Mouse (Mus musculus): ENCODE data around the gene Fig4. TPM values are rescaled to one million over a fixed set of nuclear protein-coding genes. Genes with fewer than 3 reads are reported as not detected.

The Fig4 gene
- polyA plus RNA-seq, 1 experiment from 2014 or later: 33.7 TPM

DNA sequence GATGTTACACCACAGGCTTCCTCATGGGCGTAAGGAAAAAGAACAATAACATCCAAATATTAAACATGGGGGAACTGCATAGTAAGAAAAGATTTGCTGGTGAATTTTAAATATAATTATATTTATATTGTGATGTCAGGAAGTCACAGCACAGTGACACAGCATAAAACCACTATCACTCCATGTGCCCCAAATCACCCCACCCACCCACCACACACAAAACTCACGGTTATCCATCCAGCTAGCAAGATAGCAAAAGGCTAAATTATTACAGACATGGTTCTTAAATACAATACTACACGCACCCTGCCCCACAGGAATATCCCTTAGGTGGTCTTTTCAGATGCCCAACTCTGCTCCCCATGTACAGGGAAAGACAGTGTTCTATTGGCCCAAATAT is 89.0 kb downstream of the Fig4 start:
- H3K4me3 ChIP-seq (ENCODE audit: low read depth, low read length): no peak overlapping the region
- H3K4me2 ChIP-seq (ENCODE audit: low read length): no peak overlapping the region
- H3K27ac ChIP-seq (ENCODE audit: low read depth, low read length): no peak overlapping the region
- DNase-seq (ENCODE audit: low spot score): no peak
- no peaks in the 10 kb centered on the region for H3K4me1 ChIP-seq (ENCODE audit: control insufficient read depth, insufficient read depth, low read length)
- H3K27me3 ChIP-seq (replicated peaks; ENCODE audit: control insufficient read depth, insufficient read depth, low read length): no peaks in the 10 kb centered on the region
- 89% methylated on average over 3 of the region's 3 CpGs for WGBS
- no peak overlapping the region for H3K9ac ChIP-seq (ENCODE audit: low read length)
- H3K9me3 ChIP-seq (replicated peaks; ENCODE audit: control insufficient read depth, low read length): no peaks in the 10 kb centered on the region
- H3K36me3 ChIP-seq (ENCODE audit: control insufficient read depth, insufficient read depth, low read length): no peaks in the 10 kb centered on the region
- ATAC-seq: no peak

DNA sequence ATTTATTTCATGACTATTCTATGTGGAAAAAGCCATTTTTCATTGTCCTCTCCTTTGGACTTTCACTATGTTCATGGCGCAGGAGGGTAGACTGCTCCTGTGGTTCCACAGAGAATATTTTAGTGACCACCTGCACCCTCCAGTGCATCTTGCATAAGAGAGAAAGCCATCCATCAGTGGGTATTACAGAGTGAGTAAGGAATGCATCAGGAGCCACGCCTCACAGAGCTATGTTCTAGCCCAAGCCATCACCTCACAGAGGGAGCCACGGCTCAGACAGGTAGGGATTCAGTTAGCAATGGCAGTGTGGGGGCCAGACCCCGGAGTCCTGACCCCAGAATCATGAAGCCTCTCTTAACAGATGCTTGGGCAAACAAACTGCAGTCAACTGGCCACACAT is 93.5 kb downstream of the Fig4 start:
- DNase-seq (ENCODE audit: low spot score) (no peak), ATAC-seq (no peak)
- H3K4me1 ChIP-seq (ENCODE audit: control insufficient read depth, insufficient read depth, low read length): no peaks in the 10 kb centered on the region
- whole genome bisulfite sequencing: 79% methylated on average over 4 of the region's 4 CpGs
- no peaks in the 10 kb centered on the region for H3K27me3 ChIP-seq (replicated peaks; ENCODE audit: control insufficient read depth, insufficient read depth, low read length)
- no peaks in the 10 kb centered on the region for H3K36me3 ChIP-seq (ENCODE audit: control insufficient read depth, insufficient read depth, low read length)
- no peak overlapping the region for H3K4me3 ChIP-seq (ENCODE audit: low read depth, low read length)
- no peak overlapping the region for H3K4me2 ChIP-seq (ENCODE audit: low read length)
- H3K9me3 ChIP-seq (replicated peaks; ENCODE audit: control insufficient read depth, low read length): no peaks in the 10 kb centered on the region
- H3K9ac ChIP-seq (ENCODE audit: low read length): no peak overlapping the region
- H3K27ac ChIP-seq (ENCODE audit: low read depth, low read length): no peak overlapping the region

- H3K27me3 ChIP-seq (replicated peaks; ENCODE audit: control insufficient read depth, insufficient read depth, low read length): no peaks in the 10 kb centered on the region
- no peak overlapping the region for H3K4me3 ChIP-seq (ENCODE audit: low read depth, low read length)
- no peak overlapping the region for H3K9ac ChIP-seq (ENCODE audit: low read length)
- no peaks in the 10 kb centered on the region for H3K4me1 ChIP-seq (ENCODE audit: control insufficient read depth, insufficient read depth, low read length)
- no peaks in the 10 kb centered on the region for H3K36me3 ChIP-seq (ENCODE audit: control insufficient read depth, insufficient read depth, low read length)
- DNase-seq (ENCODE audit: low spot score) (no peak), ATAC-seq (no peak)
- no peaks in the 10 kb centered on the region for H3K9me3 ChIP-seq (replicated peaks; ENCODE audit: control insufficient read depth, low read length)
- H3K27ac ChIP-seq (ENCODE audit: low read depth, low read length): no peak overlapping the region
- no peak overlapping the region for H3K4me2 ChIP-seq (ENCODE audit: low read length)
- 58% methylated on average over 6 of the region's 6 CpGs for WGBS
Measured at GRCm38 (mm10) chr10:41208860-41209377, 94.1 kb downstream of the Fig4 start.

- no peaks in the 10 kb centered on the region for H3K36me3 ChIP-seq (ENCODE audit: control insufficient read depth, insufficient read depth, low read length)
- H3K4me3 ChIP-seq (ENCODE audit: low read depth, low read length): no peak overlapping the region
- H3K9me3 ChIP-seq (replicated peaks; ENCODE audit: control insufficient read depth, low read length): no peaks in the 10 kb centered on the region
- 72% methylated on average over 2 of the region's 2 CpGs for WGBS
- H3K9ac ChIP-seq (ENCODE audit: low read length): no peak overlapping the region
- no peak overlapping the region for H3K4me2 ChIP-seq (ENCODE audit: low read length)
- no peaks in the 10 kb centered on the region for H3K27me3 ChIP-seq (replicated peaks; ENCODE audit: control insufficient read depth, insufficient read depth, low read length)
- DNase-seq (ENCODE audit: low spot score) (no peak), ATAC-seq (no peak)
- H3K4me1 ChIP-seq (ENCODE audit: control insufficient read depth, insufficient read depth, low read length): no peaks in the 10 kb centered on the region
- H3K27ac ChIP-seq (ENCODE audit: low read depth, low read length): no peak overlapping the region
Measured at GRCm38 (mm10) chr10:41205647-41206046, 97.4 kb downstream of the Fig4 start.

GRCm38 (mm10) chr10:41204637-41205315 is 98.3 kb downstream of the Fig4 start:
- no peak overlapping the region for H3K9ac ChIP-seq (ENCODE audit: low read length)
- no peaks in the 10 kb centered on the region for H3K27me3 ChIP-seq (replicated peaks; ENCODE audit: control insufficient read depth, insufficient read depth, low read length)
- no peak for DNase-seq (ENCODE audit: low spot score)
- no peaks in the 10 kb centered on the region for H3K4me1 ChIP-seq (ENCODE audit: control insufficient read depth, insufficient read depth, low read length)
- H3K9me3 ChIP-seq (replicated peaks; ENCODE audit: control insufficient read depth, low read length): no peaks in the 10 kb centered on the region
- WGBS: 85% methylated on average over 11 of the region's 11 CpGs
- H3K36me3 ChIP-seq (ENCODE audit: control insufficient read depth, insufficient read depth, low read length): no peaks in the 10 kb centered on the region
- no peak overlapping the region for H3K27ac ChIP-seq (ENCODE audit: low read depth, low read length)
- ATAC-seq: no peak
- H3K4me2 ChIP-seq (ENCODE audit: low read length): no peak overlapping the region
- H3K4me3 ChIP-seq (ENCODE audit: low read depth, low read length): no peak overlapping the region

DNA sequence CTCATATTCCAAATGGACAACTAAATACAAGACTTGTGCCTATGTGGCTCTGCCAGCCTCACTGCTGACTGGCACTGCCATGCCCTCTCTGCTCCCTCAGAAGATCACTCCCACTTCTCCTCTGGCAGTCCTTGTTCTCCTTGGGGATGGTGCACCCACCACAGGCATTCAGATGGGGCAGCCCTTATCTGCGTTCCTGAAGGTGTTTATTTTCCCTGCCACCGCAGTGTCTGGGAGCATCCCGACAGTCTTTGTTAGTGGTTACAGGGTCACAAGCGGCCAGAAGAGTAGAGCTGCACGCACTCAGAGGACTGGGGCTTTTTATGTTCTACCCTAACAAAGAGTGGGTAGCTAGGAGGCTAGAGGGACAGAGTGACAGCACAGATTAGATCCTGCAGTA is 98.9 kb downstream of the Fig4 start:
- no peak for ATAC-seq
- H3K4me2 ChIP-seq (ENCODE audit: low read length): no peak overlapping the region
- no peak for DNase-seq (ENCODE audit: low spot score)
- no peak overlapping the region for H3K27ac ChIP-seq (ENCODE audit: low read depth, low read length)
- H3K9me3 ChIP-seq (replicated peaks; ENCODE audit: control insufficient read depth, low read length): no peaks in the 10 kb centered on the region
- no peaks in the 10 kb centered on the region for H3K4me1 ChIP-seq (ENCODE audit: control insufficient read depth, insufficient read depth, low read length)
- H3K27me3 ChIP-seq (replicated peaks; ENCODE audit: control insufficient read depth, insufficient read depth, low read length): no peaks in the 10 kb centered on the region
- H3K4me3 ChIP-seq (ENCODE audit: low read depth, low read length): no peak overlapping the region
- H3K9ac ChIP-seq (ENCODE audit: low read length): no peak overlapping the region
- 77% methylated on average over 5 of the region's 5 CpGs for WGBS
- H3K36me3 ChIP-seq (ENCODE audit: control insufficient read depth, insufficient read depth, low read length): no peaks in the 10 kb centered on the region

DNA sequence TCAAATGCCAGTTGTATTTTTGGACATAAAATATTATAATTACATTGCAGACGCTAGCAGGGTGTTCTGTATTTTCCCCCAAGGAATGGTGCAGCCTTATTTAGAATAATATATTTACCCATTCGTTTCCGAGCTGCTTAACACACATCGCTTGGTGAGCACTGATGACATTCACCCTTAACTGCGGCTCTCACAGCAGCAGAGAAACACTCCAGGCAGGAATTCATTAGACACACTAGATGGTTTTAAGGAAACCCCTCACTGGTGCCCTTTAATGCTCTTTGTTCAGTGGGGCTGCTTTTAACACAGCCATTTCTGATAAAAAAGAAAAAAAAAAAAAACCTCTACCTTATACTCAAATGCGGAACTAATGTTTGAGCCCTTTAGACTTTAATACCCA is 104.3 kb downstream of the Fig4 start:
- Histone ChIP-seq H3K9me3 (replicated peaks; ENCODE audit: control insufficient read depth, low read length) (no peaks in the 10 kb centered on the region), H3K27me3 (replicated peaks; ENCODE audit: control insufficient read depth, insufficient read depth, low read length) (no peaks in the 10 kb centered on the region), H3K36me3 (ENCODE audit: control insufficient read depth, insufficient read depth, low read length) (no peaks in the 10 kb centered on the region), H3K9ac (ENCODE audit: low read length) (no peak overlapping the region), H3K27ac (ENCODE audit: low read depth, low read length) (no peak overlapping the region), H3K4me2 (ENCODE audit: low read length) (no peak overlapping the region), H3K4me3 (ENCODE audit: low read depth, low read length) (no peak overlapping the region), H3K4me1 (ENCODE audit: control insufficient read depth, insufficient read depth, low read length) (no peaks in the 10 kb centered on the region)
- no peak for DNase-seq (ENCODE audit: low spot score)
- WGBS: 47% methylated on average over 6 of the region's 6 CpGs
- no peak for ATAC-seq

DNA sequence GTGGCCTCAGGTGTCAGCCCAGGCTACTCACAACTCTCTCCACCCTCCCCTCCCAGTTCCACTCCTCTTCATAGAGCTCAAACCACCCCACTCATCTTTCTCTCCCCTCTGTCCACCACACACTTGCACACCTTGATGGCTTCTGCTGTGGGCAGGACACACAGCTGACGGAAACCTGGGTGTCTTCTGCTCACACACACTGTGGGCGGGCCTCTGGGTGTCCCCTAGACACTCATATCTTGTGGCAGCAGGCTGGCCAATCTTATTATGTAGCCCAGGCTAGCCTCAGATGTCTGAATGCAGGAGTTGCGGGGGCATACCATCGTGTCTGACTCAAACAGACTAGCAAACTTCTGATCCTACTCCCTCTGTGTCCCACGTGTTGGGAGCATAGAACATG is 105.3 kb downstream of the Fig4 start:
- Histone ChIP-seq H3K4me2 (ENCODE audit: low read length) (no peak overlapping the region), H3K27me3 (replicated peaks; ENCODE audit: control insufficient read depth, insufficient read depth, low read length) (no peaks in the 10 kb centered on the region), H3K36me3 (ENCODE audit: control insufficient read depth, insufficient read depth, low read length) (no peaks in the 10 kb centered on the region), H3K9me3 (replicated peaks; ENCODE audit: control insufficient read depth, low read length) (no peaks in the 10 kb centered on the region), H3K27ac (ENCODE audit: low read depth, low read length) (no peak overlapping the region), H3K4me1 (ENCODE audit: control insufficient read depth, insufficient read depth, low read length) (no peaks in the 10 kb centered on the region), H3K9ac (ENCODE audit: low read length) (no peak overlapping the region), H3K4me3 (ENCODE audit: low read depth, low read length) (no peak overlapping the region)
- no peak for ATAC-seq
- no peak for DNase-seq (ENCODE audit: low spot score)
- 91% methylated on average over 5 of the region's 5 CpGs for WGBS

GRCm38 (mm10) chr10:41196295-41196694 is 106.8 kb downstream of the Fig4 start:
- Histone ChIP-seq H3K9ac (ENCODE audit: low read length) (no peak overlapping the region), H3K4me3 (ENCODE audit: low read depth, low read length) (no peak overlapping the region), H3K36me3 (ENCODE audit: control insufficient read depth, insufficient read depth, low read length) (no peaks in the 10 kb centered on the region), H3K27me3 (replicated peaks; ENCODE audit: control insufficient read depth, insufficient read depth, low read length) (no peaks in the 10 kb centered on the region), H3K27ac (ENCODE audit: low read depth, low read length) (no peak overlapping the region), H3K4me2 (ENCODE audit: low read length) (no peak overlapping the region), H3K9me3 (replicated peaks; ENCODE audit: control insufficient read depth, low read length) (no peaks in the 10 kb centered on the region), H3K4me1 (ENCODE audit: control insufficient read depth, insufficient read depth, low read length) (no peaks in the 10 kb centered on the region)
- ATAC-seq (no peak), DNase-seq (ENCODE audit: low spot score) (no peak)
- WGBS: 85% methylated on average over 4 of the region's 4 CpGs

Measured in forebrain, embryonic 14.5 days (tissue).